Mouse (Mus musculus) E14TG2a.4 (cell line): ENCODE results near the gene Sulf2.

Experiments used
- CTCF ChIP-seq: conservative IDR thresholded peaks from 2 replicates; pipeline ENCODE4 v1.5.1; 2014; ENCODE audit warnings: low read length
- POU5F1 ChIP-seq: IDR thresholded peaks from 2 replicates; pipeline ENCODE4 v1.6.1; 2014; ENCODE audit warnings: low read length, borderline replicate concordance

GRCm38 (mm10) chr2:166193509-166193908, 38.0 kb upstream of the Sulf2 start:
- TF ChIP-seq CTCF, result peak; percentile 51
- no peak for TF ChIP-seq POU5F1
